Comparison of ENCODE assay signal across 12 mouse cellular contexts in the genomic region with DNA sequence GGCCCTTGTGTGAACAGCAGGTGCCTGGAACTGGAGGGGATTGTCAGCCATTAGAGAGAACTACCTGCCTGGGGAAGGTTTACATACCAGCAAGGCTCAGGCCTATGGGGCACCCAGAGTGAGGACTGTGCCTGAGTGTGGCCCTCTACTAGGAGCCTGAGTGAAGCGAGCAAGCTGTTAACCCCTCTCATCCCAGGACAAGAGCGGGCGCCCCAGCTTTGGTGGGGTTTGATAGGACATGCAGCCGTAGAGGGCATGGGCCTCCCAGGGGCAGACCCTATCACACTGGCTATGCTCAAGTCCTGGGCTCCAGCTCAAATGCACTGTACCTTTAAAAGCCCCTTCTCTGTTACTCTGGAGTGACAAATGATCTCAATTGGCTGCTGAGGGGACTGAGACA. TPM values are rescaled to one million over a fixed set of nuclear protein-coding genes. Genes with fewer than 3 reads are reported as not detected.
A peak's percentile ranks its signal among the peaks of the same experiment; 100 is the strongest.
DNase-seq lines count a peak whose midpoint lies in the region; ATAC-seq and TF ChIP-seq lines count a peak whose summit lies in the region.
"Had no signal": no experiment of that assay in that cellular context is flagged by ENCODE, and none has a peak within 500 bp of the region (broad histone marks: within the 10 kb centered on the region; RNA-seq: fewer than 3 reads in every experiment).

No protein-coding gene starts in this region.

- peaks cover 84% of the 10 kb centered on the region for H3K4me1 ChIP-seq in heart, embryonic 12.5 days (replicated peaks)
- peaks cover 61% of the 10 kb centered on the region for H3K4me1 ChIP-seq in lung, embryonic 16.5 days (replicated peaks; ENCODE audit: control insufficient read depth, insufficient read depth, low read length)
- peaks cover 63% of the 10 kb centered on the region for H3K4me1 ChIP-seq in heart, postnatal 0 days (ENCODE audit: control insufficient read depth, insufficient read depth)
- H3K4me1 ChIP-seq in stomach, embryonic 14.5 days (ENCODE audit: control insufficient read depth, insufficient read depth, low read length) = peaks cover 44% of the 10 kb centered on the region

- H3K36me3 ChIP-seq in heart, embryonic 12.5 days = peaks cover 40% of the 10 kb centered on the region
- peaks cover 29% of the 10 kb centered on the region for H3K36me3 ChIP-seq in lung, embryonic 16.5 days (ENCODE audit: control insufficient read depth, insufficient read depth, low read length)
- peaks cover 34% of the 10 kb centered on the region for H3K36me3 ChIP-seq in heart, postnatal 0 days (replicated peaks; ENCODE audit: control insufficient read depth, insufficient read depth, low read length)
- peaks cover 36% of the 10 kb centered on the region for H3K36me3 ChIP-seq in stomach, embryonic 14.5 days (ENCODE audit: control insufficient read depth, insufficient read depth, low read length)

- no peak for TF ChIP-seq EP300 in heart, postnatal 0 days (IDR thresholded peaks at IDR 0.05; ENCODE audit: low read depth)

- no peak for TF ChIP-seq CTCF in heart, postnatal 0 days (IDR thresholded peaks at IDR 0.05; ENCODE audit: low read depth)

- no peak overlapping the region for H3K4me3 ChIP-seq in heart, embryonic 12.5 days
- no peak overlapping the region for H3K4me3 ChIP-seq in lung, embryonic 16.5 days (ENCODE audit: low read length)
- H3K4me3 ChIP-seq in heart, postnatal 0 days (ENCODE audit: low read depth, low read length) = no peak overlapping the region
- H3K4me3 ChIP-seq in stomach, embryonic 14.5 days (ENCODE audit: low read depth, low read length) = no peak overlapping the region
- H3K4me3 ChIP-seq: erythroblast, embryonic 14.5 days had no signal

- H3K9ac ChIP-seq in heart, embryonic 12.5 days = peak overlapping the region; percentile 38; the same call in 1 of the 2 replicates
- H3K9ac ChIP-seq in lung, embryonic 16.5 days (ENCODE audit: low read length) = peak overlapping the region; percentile 17; the same call in 1 of the 2 replicates
- H3K9ac ChIP-seq in heart, postnatal 0 days (replicated peaks; ENCODE audit: low read depth, low read length) = no peak overlapping the region
- no peak overlapping the region for H3K9ac ChIP-seq in stomach, embryonic 14.5 days (replicated peaks; ENCODE audit: low read depth, low read length)

- H3K27ac ChIP-seq in heart, embryonic 12.5 days (ENCODE audit: poor library complexity, severe bottlenecking) = peak overlapping the region; percentile 48; the same call in 1 of the 2 replicates
- H3K27ac ChIP-seq in lung, embryonic 16.5 days (ENCODE audit: low read length) = peak overlapping the region; percentile 64
- peak overlapping the region; percentile 55 for H3K27ac ChIP-seq in heart, postnatal 0 days (ENCODE audit: low read depth)
- H3K27ac ChIP-seq in stomach, embryonic 14.5 days (ENCODE audit: low read length) = peak overlapping the region; percentile 61; the same call in 1 of the 2 replicates
- H3K27ac ChIP-seq: macrophage had no signal

- WGBS in heart, embryonic 12.5 days = 55% methylated on average over 4 of the region's 4 CpGs
- WGBS in lung, embryonic 16.5 days = 55% methylated on average over 4 of the region's 4 CpGs
- 71% methylated on average over 4 of the region's 4 CpGs for WGBS in heart, postnatal 0 days
- 59% methylated on average over 4 of the region's 4 CpGs for WGBS in stomach, embryonic 14.5 days

- ATAC-seq in heart, embryonic 12.5 days (ENCODE audit: insufficient number of reproducible peaks, low FRiP score) = no peak
- ATAC-seq in lung, embryonic 16.5 days (ENCODE audit: low read depth) = no peak
- no peak for ATAC-seq in heart, postnatal 0 days (ENCODE audit: insufficient read depth, low read depth)
- ATAC-seq in stomach, embryonic 14.5 days (ENCODE audit: insufficient number of reproducible peaks, insufficient read depth, low FRiP score, low read depth) = no peak
- ATAC-seq: CD4-positive, CD25-positive, alpha-beta regulatory T cell, adult 4 months; Patski had no signal

- H3K4me2 ChIP-seq in heart, embryonic 12.5 days = peak overlapping the region; percentile 15
- H3K4me2 ChIP-seq in lung, embryonic 16.5 days (ENCODE audit: low read depth, low read length) = peak overlapping the region; percentile 3; the same call in 1 of the 2 replicates
- H3K4me2 ChIP-seq in heart, postnatal 0 days (ENCODE audit: low read depth, low read length) = no peak overlapping the region
- no peak overlapping the region for H3K4me2 ChIP-seq in stomach, embryonic 14.5 days (replicated peaks; ENCODE audit: low read depth, low read length)

- no peak for DNase-seq in heart, postnatal 36 days
- DNase-seq in lung, adult 18-20 months = no peak
- DNase-seq in heart, postnatal 0 days (ENCODE audit: low spot score) = no peak
- DNase-seq in frontal cortex, adult 2 months (ENCODE audit: extremely low spot score in 1 of 2, low spot score in 1 of 2) = no peak
- no peak for DNase-seq in ovary, postnatal 36 days (ENCODE audit: low spot score)

- no peaks in the 10 kb centered on the region for H3K9me3 ChIP-seq in heart, embryonic 12.5 days (replicated peaks)
- H3K9me3 ChIP-seq in lung, embryonic 16.5 days (ENCODE audit: control insufficient read depth, low read length) = no peaks in the 10 kb centered on the region
- H3K9me3 ChIP-seq in heart, postnatal 0 days (replicated peaks; ENCODE audit: control insufficient read depth, low read length) = no peaks in the 10 kb centered on the region
- no peaks in the 10 kb centered on the region for H3K9me3 ChIP-seq in stomach, embryonic 14.5 days (ENCODE audit: control insufficient read depth, low read depth, low read length)

- H3K27me3 ChIP-seq in heart, embryonic 12.5 days (replicated peaks) = no peaks in the 10 kb centered on the region
- H3K27me3 ChIP-seq in lung, embryonic 16.5 days (ENCODE audit: control insufficient read depth, insufficient read depth, low read depth, low read length) = no peaks in the 10 kb centered on the region
- no peaks in the 10 kb centered on the region for H3K27me3 ChIP-seq in heart, postnatal 0 days (ENCODE audit: control insufficient read depth, insufficient read depth, low read length)
- no peaks in the 10 kb centered on the region for H3K27me3 ChIP-seq in stomach, embryonic 14.5 days (ENCODE audit: control insufficient read depth, insufficient read depth, low read length)
- H3K27me3 ChIP-seq: Patski had no signal

- intact Hi-C loops in heart, postnatal 36 days (cut with DNase I) = no loop called here

RNA-seq across cellular contexts. Expression of gene Dnaja3, which starts 7.0 kb away (rescaled TPM):
- 77.6 and 77.7 TPM in 2 replicates for polyA plus RNA-seq in heart, embryonic 12.5 days (2016; fragmentation: Nextera tagmentation; extraction: Ambion mirVana)
- 100 to 1,000 TPM; 143 to 164 TPM for total RNA-seq in heart, postnatal 36 days (2021)
- polyA plus RNA-seq in lung, embryonic 16.5 days (2015; fragmentation: Nextera tagmentation; extraction: Ambion mirVana) = 61.3 and 61.9 TPM in 2 replicates
- 99.6 and 102 TPM in 2 replicates for total RNA-seq in heart, postnatal 0 days (2014; rRNA removed; ENCODE audit: low replicate concordance)
- polyA plus RNA-seq in heart, postnatal 0 days (2015; fragmentation: Nextera tagmentation; extraction: Ambion mirVana) = 99.5 and 103 TPM in 2 replicates
- polyA plus RNA-seq in stomach, embryonic 14.5 days (2014; fragmentation: Nextera tagmentation; extraction: Ambion mirVana) = 57.8 and 61.6 TPM in 2 replicates
- 51.2 and 51.9 TPM in 2 replicates for polyA plus RNA-seq in frontal cortex, adult 2 months (2012; rRNA removed)

RNA-seq across cellular contexts. Expression of gene Vasn, which starts 7.1 kb away (rescaled TPM):
- polyA plus RNA-seq in heart, embryonic 12.5 days (2016; fragmentation: Nextera tagmentation; extraction: Ambion mirVana) = 14.8 and 16.4 TPM in 2 replicates
- 10 to 100 TPM in 1 of 2 experiments, 1 to 10 TPM in 1; 9.2 to 11.0 TPM for total RNA-seq in heart, postnatal 36 days (2021)
- 28.5 and 30.4 TPM in 2 replicates for polyA plus RNA-seq in lung, embryonic 16.5 days (2015; fragmentation: Nextera tagmentation; extraction: Ambion mirVana)
- total RNA-seq in heart, postnatal 0 days (2014; rRNA removed; ENCODE audit: low replicate concordance) = 38.7 and 64.8 TPM in 2 replicates
- 8.1 and 9.3 TPM in 2 replicates for polyA plus RNA-seq in heart, postnatal 0 days (2015; fragmentation: Nextera tagmentation; extraction: Ambion mirVana)
- polyA plus RNA-seq in stomach, embryonic 14.5 days (2014; fragmentation: Nextera tagmentation; extraction: Ambion mirVana) = 17.5 and 20.4 TPM in 2 replicates
- 5.9 and 6.9 TPM in 2 replicates for polyA plus RNA-seq in frontal cortex, adult 2 months (2012; rRNA removed)

RNA-seq across cellular contexts. Expression of gene Pam16, which starts 22.0 kb away (rescaled TPM):
- 127 and 128 TPM in 2 replicates for polyA plus RNA-seq in heart, embryonic 12.5 days (2016; fragmentation: Nextera tagmentation; extraction: Ambion mirVana)
- total RNA-seq in heart, postnatal 36 days (2021) = 100 to 1,000 TPM; 134 to 150 TPM
- 89.9 and 96.2 TPM in 2 replicates for polyA plus RNA-seq in lung, embryonic 16.5 days (2015; fragmentation: Nextera tagmentation; extraction: Ambion mirVana)
- 23.9 and 74.9 TPM in 2 replicates for total RNA-seq in heart, postnatal 0 days (2014; rRNA removed; ENCODE audit: low replicate concordance)
- polyA plus RNA-seq in heart, postnatal 0 days (2015; fragmentation: Nextera tagmentation; extraction: Ambion mirVana) = 172 and 184 TPM in 2 replicates
- polyA plus RNA-seq in stomach, embryonic 14.5 days (2014; fragmentation: Nextera tagmentation; extraction: Ambion mirVana) = 84.7 and 85.5 TPM in 2 replicates
- 95.5 and 119 TPM in 2 replicates for polyA plus RNA-seq in frontal cortex, adult 2 months (2012; rRNA removed)

RNA-seq across cellular contexts. Expression of gene Coro7, which starts 32.7 kb away (rescaled TPM):
- 14.8 and 15.3 TPM in 2 replicates for polyA plus RNA-seq in heart, embryonic 12.5 days (2016; fragmentation: Nextera tagmentation; extraction: Ambion mirVana)
- total RNA-seq in heart, postnatal 36 days (2021) = 10 to 100 TPM; 13.0 to 13.7 TPM
- polyA plus RNA-seq in lung, embryonic 16.5 days (2015; fragmentation: Nextera tagmentation; extraction: Ambion mirVana) = 15.9 and 18.3 TPM in 2 replicates
- 17.2 and 17.8 TPM in 2 replicates for total RNA-seq in heart, postnatal 0 days (2014; rRNA removed; ENCODE audit: low replicate concordance)
- polyA plus RNA-seq in heart, postnatal 0 days (2015; fragmentation: Nextera tagmentation; extraction: Ambion mirVana) = 8.0 and 9.9 TPM in 2 replicates
- polyA plus RNA-seq in stomach, embryonic 14.5 days (2014; fragmentation: Nextera tagmentation; extraction: Ambion mirVana) = 15.0 and 16.6 TPM in 2 replicates
- polyA plus RNA-seq in frontal cortex, adult 2 months (2012; rRNA removed) = 100 and 112 TPM in 2 replicates

RNA-seq across cellular contexts. Expression of gene Glis2, which starts 52.3 kb away (rescaled TPM):
- 24.9 and 25.5 TPM in 2 replicates for polyA plus RNA-seq in heart, embryonic 12.5 days (2016; fragmentation: Nextera tagmentation; extraction: Ambion mirVana)
- total RNA-seq in heart, postnatal 36 days (2021) = 10 to 100 TPM; 16.0 to 16.7 TPM
- 21.3 and 23.7 TPM in 2 replicates for polyA plus RNA-seq in lung, embryonic 16.5 days (2015; fragmentation: Nextera tagmentation; extraction: Ambion mirVana)
- 25.3 and 25.4 TPM in 2 replicates for total RNA-seq in heart, postnatal 0 days (2014; rRNA removed; ENCODE audit: low replicate concordance)
- 11.2 and 11.8 TPM in 2 replicates for polyA plus RNA-seq in heart, postnatal 0 days (2015; fragmentation: Nextera tagmentation; extraction: Ambion mirVana)
- polyA plus RNA-seq in stomach, embryonic 14.5 days (2014; fragmentation: Nextera tagmentation; extraction: Ambion mirVana) = 31.0 and 34.7 TPM in 2 replicates
- 17.9 and 19.1 TPM in 2 replicates for polyA plus RNA-seq in frontal cortex, adult 2 months (2012; rRNA removed)

Comparison
In these comparisons a context has a peak if more than half of its experiments do, and no peak if none do; other contexts are left out.
1. H3K4me2 ChIP-seq: peak in heart, embryonic 12.5 days (single experiment) and lung, embryonic 16.5 days (single experiment); none in heart, postnatal 0 days (single experiment) and stomach, embryonic 14.5 days (single experiment).
2. H3K9ac ChIP-seq: peak in heart, embryonic 12.5 days (single experiment) and lung, embryonic 16.5 days (single experiment); none in heart, postnatal 0 days (single experiment) and stomach, embryonic 14.5 days (single experiment).
3. Peak in every context shown above with its lines, with median percentiles within 50 percentile points of each other: H3K27ac ChIP-seq.